1 mouse cellular context compared by ENCODE assay signal in the genomic region with DNA sequence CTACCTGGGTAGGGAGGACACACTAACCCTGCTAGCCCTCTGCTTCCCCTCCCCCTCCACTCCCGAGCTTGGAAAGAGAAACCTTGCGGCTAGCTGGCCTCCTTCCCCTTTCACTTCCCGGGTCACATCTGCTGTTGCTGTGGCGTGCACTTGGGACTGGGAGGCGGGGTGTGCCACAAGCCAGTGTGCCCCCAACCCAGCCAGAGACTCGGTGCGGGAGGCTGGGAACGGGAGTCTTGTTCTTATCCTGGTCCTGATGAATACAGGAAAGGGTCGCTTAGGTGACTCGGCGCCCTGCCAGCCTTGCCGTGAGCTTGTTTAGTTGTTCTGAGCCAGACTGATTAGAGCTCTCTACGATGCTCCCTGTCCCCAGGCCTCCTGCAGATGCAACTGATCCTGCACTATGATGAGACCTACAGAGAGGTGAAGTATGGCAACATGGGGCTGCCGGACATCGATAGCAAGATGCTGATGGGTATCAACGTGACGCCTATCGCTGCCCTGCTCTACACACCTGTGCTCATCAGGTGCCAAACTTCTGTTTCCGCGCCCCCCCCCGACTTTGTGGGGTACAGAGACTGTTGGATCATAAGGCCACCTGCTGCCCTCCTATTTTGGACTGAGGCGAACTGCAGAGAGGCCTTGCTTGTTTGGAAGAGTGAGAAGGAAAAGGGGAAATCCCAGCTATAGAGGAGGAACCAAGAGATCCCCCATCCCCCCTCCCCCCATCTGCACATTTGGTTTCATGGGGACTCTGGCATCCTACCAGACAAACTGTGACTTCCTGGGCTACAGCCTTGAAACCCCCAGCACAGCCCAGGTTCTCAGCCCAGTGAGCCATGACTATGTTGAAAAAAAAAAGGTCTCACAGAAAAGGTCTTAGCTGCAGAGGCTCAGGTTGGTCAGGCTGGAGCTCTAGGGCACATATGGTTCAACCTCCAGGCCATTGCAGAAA.
TF ChIP-seq lines count a peak whose summit lies in the region.

No protein-coding gene starts in this region.

TF ChIP-seq in MEL, 35 proteins besides CTCF, POLR2A, EP300 and RAD21:
- no peak for TF ChIP-seq MAZ (IDR thresholded peaks at IDR 0.05; ENCODE audit: low read depth, low read length)
- TF ChIP-seq ZKSCAN1 (IDR thresholded peaks at IDR 0.05; ENCODE audit: low read depth, low read length), result no peak
- peak; percentile 48; the same call in 1 of the 2 replicates for TF ChIP-seq SIN3A (IDR thresholded peaks at IDR 0.05; ENCODE audit: low read length)
- no peak for TF ChIP-seq JUND (IDR thresholded peaks at IDR 0.05; ENCODE audit: low read depth, low read length)
- no peak for TF ChIP-seq GABPA (IDR thresholded peaks at IDR 0.05; ENCODE audit: low read depth, low read length)
- no peak for TF ChIP-seq CHD1 (IDR thresholded peaks at IDR 0.05; ENCODE audit: low read depth, low read length)
- no peak for TF ChIP-seq TBP (IDR thresholded peaks at IDR 0.05; ENCODE audit: low read depth, low read length)
- TF ChIP-seq TAL1 (IDR thresholded peaks at IDR 0.05; ENCODE audit: low read length), result no peak
- no peak for TF ChIP-seq KAT2A (conservative IDR thresholded peaks at IDR 0.05; ENCODE audit: low read depth, low read length)
- TF ChIP-seq NRF1 (IDR thresholded peaks at IDR 0.05; ENCODE audit: insufficient read depth, low read depth, low read length, poor library complexity, severe bottlenecking), result no peak
- TF ChIP-seq POLR2AphosphoS2 (IDR thresholded peaks at IDR 0.05; ENCODE audit: low read length), result no peak
- no peak for TF ChIP-seq MYB (IDR thresholded peaks at IDR 0.05; ENCODE audit: low read depth, low read length)
- no peak for TF ChIP-seq USF2 (IDR thresholded peaks at IDR 0.05; ENCODE audit: borderline replicate concordance in 1 of 2, insufficient read depth in 1 of 2, low read depth in 1 of 2, low read length in 2 of 2)
- TF ChIP-seq MEF2A (IDR thresholded peaks at IDR 0.05; ENCODE audit: extremely low read depth, insufficient replicate concordance, low read depth, low read length, poor library complexity, severe bottlenecking), result no peak
- peak; percentile 13; the same call in 1 of the 2 replicates for TF ChIP-seq SMC3 (IDR thresholded peaks at IDR 0.05; ENCODE audit: low read depth, low read length)
- no peak for TF ChIP-seq UBTF (IDR thresholded peaks at IDR 0.05; ENCODE audit: borderline replicate concordance, insufficient read depth, low read depth, low read length)
- TF ChIP-seq GATA1 (IDR thresholded peaks at IDR 0.05; ENCODE audit: low read depth, low read length), result no peak
- no peak for TF ChIP-seq MAX (IDR thresholded peaks at IDR 0.05; ENCODE audit: low read length)
- TF ChIP-seq HCFC1 (IDR thresholded peaks at IDR 0.05; ENCODE audit: low read depth, low read length), result peak; percentile 62
- TF ChIP-seq TCF12 (IDR thresholded peaks at IDR 0.05; ENCODE audit: low read depth, low read length), result no peak
- TF ChIP-seq MYC (IDR thresholded peaks at IDR 0.05; ENCODE audit: low read depth, low read length), result 0 out of 2 replicates have a peak, but pooled peaks have one; percentile 25
